Comparison of ENCODE assay signal across 18 mouse cellular contexts in genomic region chr10:54132634-54133033, GRCm38 (mm10).
"Had no signal": no experiment of that assay in that cellular context is flagged by ENCODE, and none has a peak within 500 bp of the region (broad histone marks: within the 10 kb centered on the region; RNA-seq: fewer than 3 reads in every experiment).

No protein-coding gene starts in this region.

- H3K4me3 ChIP-seq: midbrain, embryonic 10.5 days; midbrain, embryonic 12.5 days; midbrain, embryonic 15.5 days; myocyte; neural tube, embryonic 13.5 days; neural tube, embryonic 15.5 days had no signal

- H3K4me2 ChIP-seq: lung, embryonic 14.5 days; midbrain, embryonic 12.5 days; midbrain, embryonic 15.5 days; neural tube, embryonic 13.5 days; neural tube, embryonic 15.5 days had no signal

- H3K9me3 ChIP-seq: midbrain, embryonic 10.5 days; midbrain, embryonic 12.5 days; midbrain, embryonic 15.5 days; neural tube, embryonic 13.5 days; neural tube, embryonic 15.5 days had no signal

- ATAC-seq: midbrain, embryonic 15.5 days had no signal

- H3K27ac ChIP-seq: midbrain, embryonic 10.5 days; midbrain, embryonic 12.5 days; midbrain, embryonic 15.5 days; neural tube, embryonic 13.5 days; neural tube, embryonic 15.5 days had no signal

- DNase-seq: lung, adult 18-20 months; lung, embryonic 14.5 days; lung, postnatal 10 days; lung, postnatal 4 days; retina, postnatal 1 day; right cerebral cortex, adult 18-20 months; right cerebral cortex, postnatal 25 days; right cerebral cortex, postnatal 4 days; spleen, adult 18-20 months; thymus, adult 2 months; thymus, postnatal 25 days; thymus, postnatal 4 days had no signal

- H3K36me3 ChIP-seq: midbrain, embryonic 10.5 days; midbrain, embryonic 12.5 days; midbrain, embryonic 15.5 days; neural tube, embryonic 13.5 days; neural tube, embryonic 15.5 days had no signal

- H3K9ac ChIP-seq: lung, embryonic 14.5 days; midbrain, embryonic 12.5 days; midbrain, embryonic 15.5 days; neural tube, embryonic 13.5 days; neural tube, embryonic 15.5 days had no signal

- H3K4me1 ChIP-seq: midbrain, embryonic 12.5 days; midbrain, embryonic 15.5 days; neural tube, embryonic 13.5 days; neural tube, embryonic 15.5 days had no signal

- H3K27me3 ChIP-seq: midbrain, embryonic 12.5 days; midbrain, embryonic 15.5 days; neural tube, embryonic 13.5 days; neural tube, embryonic 15.5 days had no signal
